Mouse (Mus musculus): ENCODE measurements around the gene 1700028P14Rik.
A peak's percentile ranks its signal among the peaks of the same experiment; 100 is the strongest.
"Not testable (repeated sequence)": the region's sequence is repeated elsewhere in the genome, so short reads cannot be mapped to it uniquely, and the experiment has no call there.

1700028P14Rik gene

GRCm38 (mm10) chr19:23652644-23653043 is at the start of gene 1700028P14Rik:
TSS of gene 1700028P14Rik (minus strand) at chr19:23652812.
- peak; percentile 22 for DNase-seq (ENCODE audit: extremely low spot score, low read depth, low spot score)

- no peak for DNase-seq (ENCODE audit: extremely low spot score, low read depth, low spot score)
Measured at GRCm38 (mm10) chr19:23699131-23699530, 46.5 kb upstream of the 1700028P14Rik start.

DNA sequence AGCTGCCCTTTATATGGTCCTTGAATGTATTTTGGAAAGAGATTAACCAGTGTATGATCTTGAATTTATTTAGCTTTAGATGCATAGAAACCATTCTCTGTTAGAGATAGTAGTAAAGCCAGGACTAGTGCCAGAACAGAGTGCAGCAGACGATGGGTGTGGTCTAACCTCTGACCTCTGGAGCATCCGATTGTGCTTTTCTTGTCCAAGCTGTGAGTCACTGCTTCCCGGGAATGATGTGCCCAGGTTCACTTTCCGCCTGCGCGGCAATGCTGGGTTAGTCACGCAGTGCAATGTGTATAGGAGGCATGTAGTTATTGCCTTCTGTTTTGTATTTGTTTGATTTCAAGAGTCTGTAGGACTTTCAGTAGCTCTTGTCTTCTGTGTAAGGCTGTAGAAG is 45.8 kb upstream of the 1700028P14Rik start:
- no peak for DNase-seq (ENCODE audit: extremely low spot score, low read depth, low spot score)

DNA sequence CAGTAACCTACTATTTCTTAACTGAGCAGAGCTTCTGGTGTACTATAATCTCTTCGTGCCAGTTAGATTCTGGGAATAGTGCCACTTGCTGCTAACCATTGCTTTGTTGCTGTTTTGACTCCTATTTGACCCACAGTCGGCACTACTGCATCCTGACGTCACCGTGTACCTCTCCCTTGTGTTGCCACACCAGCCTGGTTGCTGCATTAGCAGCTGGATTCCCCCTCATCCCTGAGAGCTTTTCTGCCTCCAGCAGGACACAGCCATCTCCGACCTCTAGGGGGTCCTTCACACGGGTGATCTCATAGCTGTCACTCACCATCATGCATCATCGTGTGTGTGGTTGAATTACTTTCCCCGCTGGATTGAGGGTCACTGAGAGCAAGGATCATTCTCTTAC is 45.2 kb upstream of the 1700028P14Rik start:
- DNase-seq (ENCODE audit: extremely low spot score, low read depth, low spot score), result no peak

DNA sequence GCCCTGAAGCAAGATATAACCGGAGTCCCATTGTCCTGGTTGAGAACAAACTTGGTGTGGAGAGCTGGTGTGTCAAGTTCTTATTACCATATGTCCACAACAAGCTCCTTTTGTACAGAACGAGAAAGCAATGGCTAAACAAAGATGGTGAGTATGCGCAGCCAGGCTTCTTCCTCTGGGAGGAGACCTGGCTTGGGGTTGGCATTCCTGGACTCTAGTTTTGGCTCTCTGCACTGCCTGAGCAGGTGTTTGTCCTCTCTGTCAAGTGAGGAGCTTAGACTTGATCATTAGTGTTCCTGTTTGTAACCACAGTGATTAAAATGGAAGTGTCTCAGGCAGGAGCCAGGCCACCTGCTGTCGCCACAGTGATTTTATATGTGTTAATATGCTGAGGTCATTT is 41.7 kb upstream of the 1700028P14Rik start:
- no peak for DNase-seq (ENCODE audit: extremely low spot score, low read depth, low spot score)

GRCm38 (mm10) chr19:23688421-23688946 is 35.9 kb upstream of the 1700028P14Rik start:
- no peak for DNase-seq (ENCODE audit: extremely low spot score, low read depth, low spot score)

DNA sequence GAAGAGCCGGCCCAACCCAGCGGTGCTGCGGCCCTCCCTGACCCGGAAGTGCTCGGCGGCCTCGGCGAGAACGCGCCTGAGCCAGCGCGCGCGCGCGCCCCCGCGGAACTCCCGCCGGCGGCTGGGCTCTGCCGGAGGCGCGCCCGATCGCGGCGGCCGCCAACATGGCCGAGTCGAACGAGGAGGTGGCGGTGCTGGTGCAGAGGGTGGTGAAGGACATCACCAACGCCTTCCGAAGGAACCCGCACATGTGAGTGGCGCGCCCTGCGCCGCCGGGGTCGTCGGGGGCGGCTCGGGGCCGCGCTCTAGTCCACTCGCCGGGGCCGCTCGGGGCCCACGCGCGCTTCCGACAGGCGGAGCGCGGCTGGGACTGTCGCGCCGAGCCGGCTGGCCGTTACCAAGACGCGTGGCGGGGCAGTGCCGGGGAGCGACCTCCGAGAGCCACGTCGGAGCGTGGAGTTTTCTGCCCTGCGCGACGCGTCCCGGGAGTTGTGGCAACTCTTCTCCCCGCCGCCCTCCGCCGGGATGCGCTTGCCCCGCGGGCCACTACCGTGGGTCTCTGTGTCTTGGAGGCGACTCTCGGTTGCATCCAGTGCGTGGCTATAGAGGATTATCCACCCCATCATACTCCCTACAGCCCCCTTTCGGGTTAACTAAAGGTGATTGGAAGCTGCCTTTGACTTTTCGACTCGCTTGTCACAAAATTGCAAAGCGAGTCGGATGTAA is 34.8 kb upstream of the 1700028P14Rik start, which contains the start of gene Ptar1:
TSS of gene Ptar1 (plus strand) at position 134 of the 726 bp plus-strand sequence.
- peak; percentile 52 for DNase-seq (ENCODE audit: extremely low spot score, low read depth, low spot score)

GRCm38 (mm10) chr19:23686962-23687295 is 34.3 kb upstream of the 1700028P14Rik start:
- DNase-seq (ENCODE audit: extremely low spot score, low read depth, low spot score), result no peak

- DNase-seq (ENCODE audit: extremely low spot score, low read depth, low spot score), result not testable (repeated sequence)
Measured at GRCm38 (mm10) chr19:23675656-23676055, 23.0 kb upstream of the 1700028P14Rik start.

DNA sequence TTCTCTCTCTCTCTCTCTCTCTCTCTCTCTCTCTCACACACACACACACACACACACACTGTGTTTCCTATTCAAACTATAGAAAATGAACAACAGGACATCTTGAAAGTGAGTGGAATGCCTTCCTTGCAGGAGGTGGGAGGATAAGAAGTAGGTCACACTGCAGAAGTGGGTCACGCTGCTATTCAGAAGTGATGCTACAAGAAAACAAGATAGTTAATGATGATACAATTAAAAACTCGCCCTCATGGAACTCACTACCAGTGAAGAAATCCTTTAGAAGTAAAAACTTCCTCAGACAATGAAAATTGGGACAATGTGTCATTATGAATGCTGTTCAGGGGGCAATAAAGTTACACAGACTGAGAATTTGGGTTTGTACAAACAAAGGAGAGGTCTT is 20.4 kb upstream of the 1700028P14Rik start:
- DNase-seq (ENCODE audit: extremely low spot score, low read depth, low spot score), result no peak

DNA sequence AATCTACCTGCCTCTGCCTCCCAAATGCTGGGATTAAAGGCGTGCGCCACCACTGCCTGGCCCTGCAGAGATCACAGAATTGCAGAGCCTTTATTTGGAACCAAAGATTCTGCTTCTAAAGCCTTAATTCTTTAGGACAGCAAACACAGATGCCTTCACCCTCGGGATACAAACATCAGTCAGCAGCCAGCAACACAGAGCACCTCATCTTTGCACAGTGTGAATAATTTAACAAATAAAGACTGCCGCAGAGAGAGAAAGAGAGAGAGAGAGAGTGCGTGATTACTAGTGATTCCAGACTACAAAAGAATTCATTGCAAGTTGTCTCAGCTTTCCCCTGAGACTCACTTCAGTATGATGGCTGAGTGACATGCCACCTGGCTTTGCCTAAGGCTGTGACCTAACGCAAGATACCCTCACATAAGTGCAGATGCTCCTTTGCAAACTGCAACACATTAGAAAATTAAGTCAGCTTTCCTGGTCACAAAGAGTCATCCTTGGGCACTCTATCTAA is 15.6 kb upstream of the 1700028P14Rik start:
- no peak for DNase-seq (ENCODE audit: extremely low spot score, low read depth, low spot score)

- no peak for DNase-seq (ENCODE audit: extremely low spot score, low read depth, low spot score)
Measured at GRCm38 (mm10) chr19:23664083-23664482, 11.5 kb upstream of the 1700028P14Rik start.

DNA sequence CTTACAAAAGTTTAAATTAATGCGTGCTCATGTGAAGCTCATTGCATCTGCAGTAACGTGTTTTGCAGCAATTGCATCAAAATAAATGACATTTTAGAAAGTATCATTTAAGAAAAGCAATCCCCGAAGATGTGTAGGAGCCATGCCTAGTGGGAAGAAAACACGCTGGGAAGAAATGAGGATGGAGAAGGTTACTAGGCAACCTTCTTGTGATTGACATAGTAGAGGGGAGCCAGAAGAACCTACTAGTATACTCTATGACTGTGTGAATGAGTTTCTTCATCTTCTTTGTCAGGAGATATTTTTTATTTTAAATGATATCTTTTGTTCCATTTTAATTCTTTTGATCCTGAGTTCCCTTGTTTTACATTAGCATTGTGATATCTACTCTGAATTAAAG is 5.7 kb upstream of the 1700028P14Rik start:
- no peak for DNase-seq (ENCODE audit: extremely low spot score, low read depth, low spot score)

DNA sequence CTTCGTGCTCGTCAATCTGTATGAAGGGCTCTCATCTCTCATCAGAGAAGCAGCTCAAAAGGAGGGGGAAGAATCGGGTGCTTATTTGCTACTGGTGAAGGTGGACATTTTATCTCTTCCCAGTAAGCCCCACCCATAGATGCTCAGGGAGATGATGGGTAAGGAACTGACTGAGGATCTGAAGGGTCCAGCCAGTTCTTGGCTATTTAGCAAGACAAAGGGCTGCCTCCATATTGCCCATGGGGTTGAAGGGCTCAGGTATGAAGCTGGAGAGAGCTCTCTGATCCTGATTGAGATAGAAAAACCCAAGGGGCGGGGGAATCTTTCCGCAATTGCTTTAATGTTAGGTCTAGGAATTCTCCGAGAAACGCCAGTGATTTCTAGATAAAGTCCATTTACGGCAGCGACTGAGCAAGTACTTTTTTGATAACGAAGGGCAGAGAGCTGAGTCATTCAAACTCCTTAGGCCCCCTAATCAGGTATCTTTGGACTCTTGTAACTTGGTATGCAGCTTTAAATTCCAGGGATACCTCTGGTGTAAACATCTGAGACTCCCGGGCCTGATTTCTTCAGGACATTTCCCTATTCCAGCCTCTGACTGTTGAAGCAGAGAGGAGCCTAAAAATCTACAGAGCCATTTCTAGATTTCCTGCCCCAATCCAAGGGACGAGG is 4.8 kb upstream of the 1700028P14Rik start:
- DNase-seq (ENCODE audit: extremely low spot score, low read depth, low spot score), result no peak

DNA sequence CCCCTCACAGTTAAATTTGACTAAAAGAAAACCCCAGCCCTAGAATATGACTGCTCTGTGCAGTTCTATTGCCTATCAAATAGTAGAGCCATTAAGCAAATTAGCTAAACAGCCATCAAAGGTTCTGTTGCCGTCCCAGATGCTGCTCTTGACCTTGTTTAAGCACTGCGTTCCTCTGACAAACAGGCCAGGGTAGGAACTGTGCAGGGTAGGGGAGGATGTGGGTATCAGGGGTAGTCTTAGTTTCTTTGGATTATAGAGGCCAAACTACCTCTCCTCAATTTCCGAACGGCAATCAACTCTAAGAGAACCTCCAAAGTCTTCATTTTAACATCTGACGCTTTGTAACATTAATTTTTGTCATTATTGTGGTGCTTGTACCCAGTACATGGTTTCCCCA is 542 bp upstream of the 1700028P14Rik start:
- DNase-seq (ENCODE audit: extremely low spot score, low read depth, low spot score), result no peak

- DNase-seq (ENCODE audit: extremely low spot score, low read depth, low spot score), result no peak
Measured at GRCm38 (mm10) chr19:23647308-23647707, 5.3 kb downstream of the 1700028P14Rik start.

DNA sequence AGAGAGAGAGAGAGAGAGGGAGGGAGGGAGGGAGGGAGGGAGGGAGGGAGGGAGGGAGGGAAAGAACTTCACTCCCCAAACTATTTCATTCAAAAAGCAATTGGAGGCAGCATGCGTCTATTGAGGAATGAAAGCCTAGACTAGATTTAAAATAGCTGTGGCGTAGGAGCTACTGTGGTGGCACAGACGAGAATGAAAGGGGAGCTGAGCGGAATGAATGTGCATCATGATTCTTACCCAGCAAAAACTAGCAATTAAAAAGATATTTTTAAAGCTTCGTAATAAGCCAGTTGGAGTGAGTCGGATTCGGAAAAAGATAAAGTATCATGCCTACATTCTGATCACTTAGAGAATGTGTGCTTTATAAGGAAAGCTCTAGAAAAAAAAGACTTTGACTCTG is 7.3 kb downstream of the 1700028P14Rik start:
- no peak for DNase-seq (ENCODE audit: extremely low spot score, low read depth, low spot score)

- no peak for DNase-seq (ENCODE audit: extremely low spot score, low read depth, low spot score)
Measured at GRCm38 (mm10) chr19:23643819-23644218, 8.8 kb downstream of the 1700028P14Rik start.

DNA sequence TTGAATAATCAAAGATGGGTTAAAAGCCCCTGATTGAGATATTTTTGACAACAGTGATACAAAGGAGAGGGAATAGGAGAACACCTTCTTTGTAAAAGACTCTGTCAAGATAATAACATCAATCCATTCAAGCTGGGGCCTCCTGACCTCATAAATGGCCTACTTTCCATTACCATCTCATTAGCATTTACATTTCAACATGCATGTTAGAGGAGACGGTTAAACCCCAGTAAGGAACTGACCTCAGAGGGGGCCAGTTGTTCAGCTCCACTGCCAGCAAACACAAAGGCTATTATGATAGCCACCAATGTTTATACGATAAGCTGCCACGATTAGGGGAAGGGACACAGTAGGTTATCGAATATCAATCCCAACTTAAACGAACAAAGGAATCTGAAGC is 15.8 kb downstream of the 1700028P14Rik start:
- DNase-seq (ENCODE audit: extremely low spot score, low read depth, low spot score), result no peak

DNA sequence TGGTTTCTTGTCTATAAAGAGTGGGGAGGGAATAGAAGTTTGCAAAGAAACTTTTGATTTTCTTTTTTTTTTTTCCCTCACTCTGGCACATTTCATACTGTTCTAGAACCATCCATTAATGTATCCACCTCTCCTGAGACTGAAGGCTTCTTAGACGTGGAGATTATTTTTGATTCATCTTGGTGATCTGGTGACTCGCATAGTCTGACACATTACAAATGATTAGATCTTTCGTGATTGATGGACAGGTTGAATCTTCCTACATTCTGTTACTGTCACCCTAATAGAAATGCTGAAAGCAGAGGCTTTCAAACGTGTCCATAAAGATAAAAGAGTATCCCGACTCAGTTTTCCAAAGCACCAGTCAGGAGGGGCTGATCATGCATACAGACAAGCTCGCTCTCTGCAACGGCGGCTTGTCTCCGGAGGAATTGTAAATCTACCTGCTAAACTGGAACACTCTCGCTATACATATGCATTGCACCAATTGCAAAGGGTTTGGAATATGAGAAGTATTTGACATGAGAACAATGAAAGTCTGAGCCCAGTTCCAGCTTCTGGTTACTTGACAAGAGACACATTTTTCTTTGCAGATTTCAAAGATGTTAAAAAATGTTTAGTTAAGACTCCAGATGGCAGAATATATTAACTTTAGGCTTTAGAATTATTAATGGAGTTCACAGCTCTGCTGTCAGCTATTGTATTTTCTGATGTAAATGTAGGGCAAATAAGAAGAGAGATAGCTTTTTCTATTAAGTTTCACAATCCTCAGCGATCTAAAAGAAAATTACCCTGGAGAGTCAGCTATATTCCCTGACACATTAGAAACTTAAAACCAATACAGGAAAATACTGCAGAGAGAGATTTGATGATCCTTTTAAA is 20.8 kb downstream of the 1700028P14Rik start:
- no peak for DNase-seq (ENCODE audit: extremely low spot score, low read depth, low spot score)

DNA sequence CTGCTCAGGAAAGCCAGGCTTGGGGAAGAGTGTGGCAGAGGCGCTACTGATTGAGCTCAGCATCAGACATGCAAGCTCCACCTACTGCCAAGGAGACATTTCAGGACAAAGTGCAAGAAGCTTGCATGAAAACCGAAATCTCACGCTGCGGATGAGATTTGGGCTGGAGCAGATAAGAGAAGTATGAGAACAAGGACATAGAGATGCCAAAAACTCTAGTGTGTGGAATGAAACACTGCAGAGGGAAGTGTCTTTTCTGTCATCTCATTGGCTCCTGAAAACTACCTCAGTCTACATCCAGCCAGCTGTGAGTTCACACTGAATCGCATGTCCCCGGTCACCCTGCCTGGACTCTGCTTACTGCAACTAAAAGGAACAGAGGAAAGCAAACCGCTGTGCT is 38.3 kb downstream of the 1700028P14Rik start:
- no peak for DNase-seq (ENCODE audit: extremely low spot score, low read depth, low spot score)
